Comparison of ENCODE assay signal across 25 mouse cellular contexts in genomic region chr6:122869846-122870245, GRCm38 (mm10). TPM values are rescaled to one million over a fixed set of nuclear protein-coding genes. Genes with fewer than 3 reads are reported as not detected.
A peak's percentile ranks its signal among the peaks of the same experiment; 100 is the strongest.
DNase-seq lines count a peak whose midpoint lies in the region; ATAC-seq lines count a peak whose summit lies in the region.
"Had no signal": no experiment of that assay in that cellular context is flagged by ENCODE, and none has a peak within 500 bp of the region (broad histone marks: within the 10 kb centered on the region; RNA-seq: fewer than 3 reads in every experiment).

No protein-coding gene starts in this region.

- 0 out of 2 replicates have a peak, but pooled peaks cover 3% of the 10 kb centered on the region for H3K27me3 ChIP-seq in hindbrain, embryonic 10.5 days (ENCODE audit: insufficient read depth, poor library complexity, severe bottlenecking)
- H3K27me3 ChIP-seq: embryonic facial prominence, embryonic 15.5 days; heart, embryonic 12.5 days; hindbrain, embryonic 15.5 days; neural tube, embryonic 12.5 days had no signal

- no peak for DNase-seq in frontal cortex, postnatal 14 days (ENCODE audit: low spot score in 2 of 2)
- DNase-seq in 3T3-L1 (ENCODE audit: low read depth, low spot score) (peak; percentile 96), NIH3T3 (ENCODE audit: low read depth) (peak; percentile 88)
- no peak for DNase-seq in heart, postnatal 14 days
- DNase-seq in hindbrain, embryonic 10.5 days (ENCODE audit: low spot score), result no peak
- DNase-seq: cerebellum, adult 11 months; cerebellum, postnatal 14 days; forebrain, postnatal 0 days; gastrocnemius, adult 2 months; kidney, postnatal 36 days; liver, postnatal 0 days; lung, postnatal 4 days; thymus, postnatal 36 days had no signal

- no peaks in the 10 kb centered on the region for H3K4me1 ChIP-seq in hindbrain, embryonic 10.5 days (replicated peaks)
- H3K4me1 ChIP-seq: embryonic facial prominence, embryonic 15.5 days; forebrain, embryonic 10.5 days; heart, embryonic 12.5 days; hindbrain, embryonic 15.5 days; limb, embryonic 10.5 days; neural tube, embryonic 12.5 days had no signal

- H3K79me2 ChIP-seq in macrophage (ENCODE audit: inconsistent target), result peaks cover 19% of the 10 kb centered on the region

- no peaks in the 10 kb centered on the region for H3K36me3 ChIP-seq in macrophage (ENCODE audit: inconsistent target)
- no peaks in the 10 kb centered on the region for H3K36me3 ChIP-seq in hindbrain, embryonic 10.5 days
- H3K36me3 ChIP-seq: embryonic facial prominence, embryonic 15.5 days; forebrain, embryonic 10.5 days; heart, embryonic 12.5 days; hindbrain, embryonic 15.5 days; limb, embryonic 10.5 days; neural tube, embryonic 12.5 days had no signal

- ATAC-seq in frontal cortex, adult (ENCODE audit: low TSS enrichment), result peak; percentile 48
- ATAC-seq: CD4-positive, CD25-positive, alpha-beta regulatory T cell, adult 4 months; forebrain, postnatal 0 days; intestine, embryonic 16.5 days; liver, postnatal 0 days had no signal

- H3K9me3 ChIP-seq in hindbrain, embryonic 10.5 days, result no peaks in the 10 kb centered on the region
- H3K9me3 ChIP-seq: embryonic facial prominence, embryonic 15.5 days; forebrain, embryonic 10.5 days; heart, embryonic 12.5 days; hindbrain, embryonic 15.5 days; limb, embryonic 10.5 days; neural tube, embryonic 12.5 days had no signal

- intact Hi-C loops in heart, postnatal 14 days (cut with DNase I), result loop anchor here (5.0 to 10.0 kb wide), 4 partner anchors 43 to 205 kb away; partner anchors contain the start of gene Slc2a3

- no peak overlapping the region for H3K4me3 ChIP-seq in macrophage (ENCODE audit: inconsistent target)
- no peak overlapping the region for H3K4me3 ChIP-seq in hindbrain, embryonic 10.5 days
- H3K4me3 ChIP-seq: embryonic facial prominence, embryonic 15.5 days; forebrain, embryonic 10.5 days; gastrocnemius, adult 2 months; heart, embryonic 12.5 days; hindbrain, embryonic 15.5 days; left cerebral cortex, adult 2 months; limb, embryonic 10.5 days; neural tube, embryonic 12.5 days had no signal

- peak overlapping the region; percentile 99 for H3K27ac ChIP-seq in macrophage
- H3K27ac ChIP-seq in hindbrain, embryonic 10.5 days, result no peak overlapping the region
- H3K27ac ChIP-seq: embryonic facial prominence, embryonic 15.5 days; forebrain, embryonic 10.5 days; gastrocnemius, adult 2 months; hindbrain, embryonic 15.5 days; left cerebral cortex, adult 2 months; limb, embryonic 10.5 days; neural tube, embryonic 12.5 days had no signal

- 60% methylated on average over 11 of the region's 11 CpGs for WGBS in macrophage (ENCODE audit: missing documents)
- WGBS in hindbrain, embryonic 10.5 days, result 86% methylated on average over 11 of the region's 11 CpGs

RNA-seq across cellular contexts. Expression of gene Necap1, which starts 4.4 kb away (rescaled TPM):
- 100 to 1,000 TPM in 18 of 26 experiments, 10 to 100 TPM in 8; 42.4 to 263 (median 153) TPM for total RNA-seq in macrophage (2018; cell fraction: chromatin; rRNA removed)
- total RNA-seq in macrophage (2018; cell fraction: cytosol; rRNA removed), result 10 to 100 TPM; 15.9 to 61.6 (median 51.9) TPM
- total RNA-seq in macrophage (2018; cell fraction: nucleus; rRNA removed), result 100 to 1,000 TPM in 12 of 26 experiments, 10 to 100 TPM in 14; 39.8 to 139 (median 93.1) TPM
- polyA plus RNA-seq in macrophage (2018), result 43.5 to 54.5 TPM (median 45.5 TPM) in 3 replicates
- 10 to 100 TPM; 23.8 to 25.5 TPM for total RNA-seq in heart, postnatal 14 days (2021)
- 60.9 and 61.0 TPM in 2 replicates for polyA plus RNA-seq in hindbrain, embryonic 10.5 days (2016; fragmentation: Nextera tagmentation; extraction: Ambion mirVana)

RNA-seq across cellular contexts. Expression of gene C3ar1, which starts 13.9 kb away (rescaled TPM):
- total RNA-seq in macrophage (2018; cell fraction: chromatin; rRNA removed), result 100 to 1,000 TPM in 20 of 26 experiments, 10 to 100 TPM in 6; 26.3 to 225 (median 136) TPM
- 100 to 1,000 TPM; 577 to 982 (median 775) TPM for total RNA-seq in macrophage (2018; cell fraction: cytosol; rRNA removed)
- total RNA-seq in macrophage (2018; cell fraction: nucleus; rRNA removed), result 1,000 to 10,000 TPM in 1 of 26 experiments, 100 to 1,000 TPM in 25; 108 to 1,011 (median 584) TPM
- polyA plus RNA-seq in macrophage (2018), result 541 to 857 TPM (median 783 TPM) in 3 replicates
- 1 to 10 TPM; 2.5 to 3.6 TPM for total RNA-seq in heart, postnatal 14 days (2021)
- 1.7 and 2.2 TPM in 2 replicates for polyA plus RNA-seq in hindbrain, embryonic 10.5 days (2016; fragmentation: Nextera tagmentation; extraction: Ambion mirVana)

RNA-seq across cellular contexts. Expression of gene Foxj2, which starts 50.1 kb away (rescaled TPM):
- 10 to 100 TPM in 20 of 26 experiments, 1 to 10 TPM in 6; 2.6 to 31.0 (median 16.2) TPM for total RNA-seq in macrophage (2018; cell fraction: chromatin; rRNA removed)
- 10 to 100 TPM in 25 of 26 experiments, 1 to 10 TPM in 1; 9.2 to 27.1 (median 21.6) TPM for total RNA-seq in macrophage (2018; cell fraction: cytosol; rRNA removed)
- 10 to 100 TPM in 25 of 26 experiments, 1 to 10 TPM in 1; 8.9 to 41.2 (median 20.1) TPM for total RNA-seq in macrophage (2018; cell fraction: nucleus; rRNA removed)
- polyA plus RNA-seq in macrophage (2018), result 12.2 to 18.5 TPM (median 15.1 TPM) in 3 replicates
- 10 to 100 TPM; 30.9 to 31.9 TPM for total RNA-seq in heart, postnatal 14 days (2021)
- polyA plus RNA-seq in hindbrain, embryonic 10.5 days (2016; fragmentation: Nextera tagmentation; extraction: Ambion mirVana), result 2.5 and 3.6 TPM in 2 replicates

RNA-seq across cellular contexts. Expression of gene Clec4a1, which starts 51.8 kb away (rescaled TPM):
- total RNA-seq in macrophage (2018; cell fraction: chromatin; rRNA removed), result 100 to 1,000 TPM in 13 of 26 experiments, 10 to 100 TPM in 13; 28.6 to 298 (median 102) TPM
- total RNA-seq in macrophage (2018; cell fraction: cytosol; rRNA removed), result 100 to 1,000 TPM; 149 to 740 (median 378) TPM
- total RNA-seq in macrophage (2018; cell fraction: nucleus; rRNA removed), result 100 to 1,000 TPM in 25 of 26 experiments, 10 to 100 TPM in 1; 48.5 to 598 (median 241) TPM
- polyA plus RNA-seq in macrophage (2018), result 65.6 to 266 TPM (median 257 TPM) in 3 replicates
- 1 to 10 TPM; 3.9 to 4.3 TPM for total RNA-seq in heart, postnatal 14 days (2021)
- 0.60 and 1.8 TPM in 2 replicates for polyA plus RNA-seq in hindbrain, embryonic 10.5 days (2016; fragmentation: Nextera tagmentation; extraction: Ambion mirVana)
- total RNA-seq: ES-E14 had no signal

Comparison
In these comparisons a context has a peak if more than half of its experiments do, and no peak if none do; other contexts are left out.
1. DNase-seq: peak in 3T3-L1 (single experiment) and NIH3T3 (single experiment); none in frontal cortex, postnatal 14 days (0 of 2), heart, postnatal 14 days (0 of 2) and hindbrain, embryonic 10.5 days (single experiment).
2. RNA of gene C3ar1, which starts 13.9 kb away (polyA plus RNA-seq): 541 to 857 TPM in macrophage; 1.7 to 2.2 TPM in hindbrain, embryonic 10.5 days; every median in the first group is over 100 times any median in the second.